Mouse (Mus musculus): ENCODE results near the gene Gm2832.
"Not testable (repeated sequence)": the region's sequence is repeated elsewhere in the genome, so short reads cannot be mapped to it uniquely, and the experiment has no call there.

Gm2832 gene

DNA sequence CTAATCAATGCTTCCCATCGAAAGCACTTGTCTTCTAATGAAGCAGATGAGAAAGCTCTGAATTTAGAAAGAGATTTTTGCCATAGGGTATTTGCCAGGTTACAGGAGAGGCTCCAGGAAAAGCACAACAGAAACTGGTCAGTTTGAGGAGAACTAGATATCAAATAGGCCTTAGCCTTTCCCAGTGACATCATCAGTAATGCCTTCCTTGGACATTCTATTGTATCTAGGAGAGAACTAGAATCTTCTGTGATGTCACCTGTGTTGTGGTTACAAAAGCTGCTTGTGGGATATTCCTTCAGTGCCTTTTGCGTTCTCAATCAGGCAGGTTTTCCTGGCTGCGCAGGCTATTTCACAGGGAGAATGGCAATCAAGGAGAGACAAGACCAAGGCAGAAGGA lies at the start of gene Gm2832:
Gm2832 (plus strand) TSS at position 301 of the 400 bp plus-strand sequence.
- DNase-seq = not testable (repeated sequence)

DNA sequence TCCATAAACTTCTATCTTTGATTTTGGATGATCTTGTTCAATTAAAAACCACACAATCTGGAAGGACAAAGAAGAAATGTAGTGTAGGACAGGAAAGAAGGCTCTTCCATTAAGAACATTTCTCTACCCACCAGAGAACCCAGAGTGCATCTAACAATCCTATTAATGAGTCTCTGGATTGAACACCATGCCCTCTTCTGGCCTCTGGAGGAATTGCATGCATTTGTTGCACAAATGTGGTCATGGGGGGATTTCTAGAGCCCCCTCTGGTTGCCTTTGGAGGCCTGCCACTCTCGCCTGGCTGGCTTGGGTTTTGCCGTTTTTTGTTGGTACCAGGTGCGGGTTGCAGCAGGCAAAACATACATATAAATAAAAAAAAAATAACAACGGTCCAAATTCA lies 15.3 kb upstream of the Gm2832 start:
- peak; percentile 74 for DNase-seq

DNA sequence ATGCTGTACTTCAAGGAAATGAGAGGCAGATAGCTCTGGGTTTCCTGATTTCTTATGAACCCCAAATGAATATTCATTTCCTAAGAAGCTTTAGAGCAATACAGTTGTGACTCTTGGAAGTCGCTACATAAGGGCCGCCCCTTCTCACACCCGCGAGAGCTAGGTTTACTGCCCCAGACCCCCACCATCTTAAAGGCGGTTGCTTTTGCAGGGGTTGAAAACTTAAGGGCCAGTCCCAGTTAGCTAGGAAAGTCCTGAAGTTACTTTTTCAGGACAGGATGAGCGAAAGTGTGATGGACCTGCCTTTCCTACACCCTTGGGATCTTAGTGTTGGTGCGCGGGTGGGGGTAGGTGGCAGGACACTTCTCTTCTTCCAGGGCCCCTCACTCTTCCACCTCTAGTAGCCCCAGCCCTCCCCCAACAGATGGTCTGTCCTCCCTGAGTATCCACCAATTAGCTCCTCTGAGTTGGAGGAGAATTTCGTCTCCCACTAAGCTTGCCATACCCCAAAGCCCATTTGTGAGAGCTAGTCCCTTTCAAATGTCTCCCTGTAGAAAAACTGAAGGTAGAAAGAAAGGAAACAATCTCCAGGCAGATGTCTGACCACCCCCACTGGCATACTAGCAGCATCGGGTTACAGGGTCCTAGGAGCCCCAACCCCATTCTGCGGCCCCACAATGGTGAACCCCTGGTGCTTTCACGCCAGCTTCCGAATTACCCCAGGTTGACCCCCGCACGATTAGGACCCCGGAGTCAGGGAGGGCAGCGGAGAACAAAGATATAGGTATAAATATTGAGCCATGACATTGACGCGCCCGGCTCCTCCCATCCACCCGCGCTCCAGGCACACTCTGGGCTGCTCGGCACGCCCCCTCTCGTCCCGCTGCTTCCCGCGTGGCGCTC lies 14.5 kb upstream of the Gm2832 start:
- DNase-seq = peak; percentile 31

DNA sequence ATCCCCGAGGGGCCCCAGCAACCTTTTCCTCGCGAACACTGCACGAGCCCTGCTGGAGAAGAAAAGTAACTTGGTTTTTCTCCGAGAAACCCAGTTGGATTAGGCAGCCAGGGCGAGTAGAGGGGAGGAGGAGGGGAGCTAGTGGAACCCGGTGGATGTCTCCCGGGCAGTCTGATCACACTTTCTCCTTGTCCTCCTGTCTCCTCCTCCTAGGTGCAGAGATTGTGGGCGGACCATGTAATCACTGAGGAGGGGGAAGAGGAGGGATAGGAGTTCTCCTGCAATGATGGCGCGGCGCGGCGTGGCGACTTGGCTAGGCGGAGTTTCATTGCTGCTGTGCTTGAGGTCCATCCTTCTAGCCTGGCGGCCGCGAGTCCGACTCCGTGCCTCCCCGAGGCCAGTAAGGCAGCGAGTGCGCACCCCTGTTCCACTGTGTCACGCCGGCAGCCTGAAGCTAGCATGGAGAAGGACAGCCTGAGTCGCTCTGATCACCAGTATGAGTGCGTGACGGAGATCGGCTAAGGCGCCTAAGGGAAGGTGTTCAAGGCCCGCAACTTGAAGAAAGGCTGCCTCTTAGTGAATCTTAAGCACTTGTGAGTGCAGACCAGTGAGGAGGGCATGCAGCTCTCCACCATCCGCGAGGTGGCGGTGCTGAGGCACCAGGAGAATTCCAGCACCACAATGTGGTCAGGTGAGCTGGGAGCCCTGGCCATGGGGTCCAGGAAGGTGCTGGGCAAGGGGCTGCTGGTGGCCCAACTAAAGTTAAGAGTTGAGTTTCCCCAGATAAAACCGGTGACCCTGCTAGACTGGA lies 13.6 kb upstream of the Gm2832 start:
- peak; percentile 79 for DNase-seq

DNA sequence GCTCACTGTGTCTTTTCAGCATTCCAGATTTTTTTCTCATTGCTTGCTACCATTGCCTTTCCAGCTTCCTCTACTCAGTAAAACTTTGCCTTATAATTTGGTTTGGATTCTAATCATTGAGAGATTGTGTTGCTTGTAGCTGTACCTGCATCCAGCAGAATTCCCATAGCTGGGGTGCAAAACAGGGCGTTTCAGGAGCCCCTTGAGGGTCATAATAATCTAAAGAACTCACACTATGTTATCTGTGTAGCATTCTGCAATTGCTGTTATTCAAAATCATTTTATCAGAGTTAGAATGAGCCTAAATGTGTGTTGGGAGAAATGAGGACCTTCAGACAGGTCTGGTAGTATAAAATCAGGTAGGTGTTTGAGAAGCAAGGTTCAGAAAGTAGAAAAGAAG lies 7.4 kb downstream of the Gm2832 start:
- DNase-seq = not testable (repeated sequence)

All from right cerebral cortex, postnatal 14 days (tissue).